Mouse (Mus musculus) urinary bladder, adult 18-20 months (tissue): ENCODE data around the gene Kif6.

Experiments used
- DNase-seq, 2 experiments: peaks; one replicate each; pipeline ENCODE4 v3.0.0; 2022; ENCODE audit warnings: low spot score in 2 of 2, mixed read lengths in 2 of 2

Kif6 gene

DNA sequence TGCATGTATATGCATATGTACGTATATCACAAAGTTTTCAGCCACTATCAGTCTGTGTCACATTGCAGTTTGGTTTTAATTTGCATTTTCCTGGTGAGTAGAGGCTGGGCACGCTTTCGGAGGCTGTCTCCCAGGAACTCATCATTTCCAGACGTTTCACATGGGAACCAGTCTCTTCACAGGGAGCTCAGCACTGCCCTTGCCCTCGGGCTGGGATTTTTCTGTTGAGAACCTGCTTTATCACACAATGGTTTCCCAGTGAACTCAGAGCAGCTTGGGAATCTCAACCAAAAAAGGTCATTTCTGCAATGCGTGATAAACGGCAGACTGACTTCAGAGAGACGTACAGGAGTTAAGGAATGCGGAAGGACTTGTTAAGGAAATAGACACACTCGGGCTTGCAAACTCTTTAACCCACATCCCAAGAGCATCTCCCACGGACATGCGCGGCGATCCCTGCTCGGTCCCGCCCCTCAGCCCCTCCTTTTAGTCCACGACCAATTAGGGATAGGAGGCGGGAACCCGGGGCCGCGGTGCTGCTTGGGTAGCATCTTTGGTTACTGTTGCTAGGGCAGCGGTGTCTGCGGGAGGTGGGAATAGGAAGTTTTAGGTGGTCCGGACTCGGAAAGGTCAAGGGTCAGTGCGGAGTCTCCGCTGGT lies at the start of gene Kif6:
Kif6 (plus strand) TSS at position 560 of the 659 bp plus-strand sequence.
- peak; percentile 66 to 73 for DNase-seq

DNA sequence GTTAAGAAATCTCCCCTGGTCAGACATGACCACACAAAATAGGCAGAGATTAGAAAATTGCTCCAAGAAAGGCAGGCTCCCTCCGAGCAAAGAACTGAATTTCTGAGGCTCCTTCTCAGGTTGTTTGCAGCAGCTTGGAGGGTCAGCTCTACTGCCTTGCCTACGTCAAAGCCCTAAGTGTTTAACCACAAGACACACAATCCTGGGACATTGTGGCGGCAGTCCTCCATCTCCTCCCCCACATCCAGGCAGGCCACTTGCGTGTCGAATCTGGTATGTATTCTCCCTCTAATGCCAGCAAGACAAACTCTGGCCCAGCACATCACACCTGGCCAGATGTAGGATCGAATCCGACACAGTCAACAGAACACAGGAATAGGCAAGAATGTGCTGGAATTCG lies 46.2 kb upstream of the Kif6 start:
- no peak for DNase-seq

DNA sequence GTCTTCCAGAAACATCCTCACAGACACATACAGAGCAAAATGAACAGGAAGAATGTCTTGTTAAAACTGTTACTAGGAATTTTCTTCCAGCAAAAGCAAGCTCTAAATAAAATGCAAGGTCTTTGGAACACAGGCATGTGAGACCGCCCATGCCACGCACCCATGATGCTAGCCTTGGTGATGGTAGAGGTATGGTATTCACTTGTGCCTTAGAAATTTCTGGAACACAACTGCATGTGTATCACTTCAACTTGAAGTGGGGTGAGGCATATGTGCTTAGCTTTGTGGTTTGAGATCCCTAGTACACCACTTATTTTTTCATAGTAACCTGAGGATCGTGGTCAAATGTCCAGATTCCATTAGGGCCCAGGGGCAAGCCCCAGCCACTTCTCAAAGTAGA lies 37.6 kb upstream of the Kif6 start:
- no peak for DNase-seq

DNA sequence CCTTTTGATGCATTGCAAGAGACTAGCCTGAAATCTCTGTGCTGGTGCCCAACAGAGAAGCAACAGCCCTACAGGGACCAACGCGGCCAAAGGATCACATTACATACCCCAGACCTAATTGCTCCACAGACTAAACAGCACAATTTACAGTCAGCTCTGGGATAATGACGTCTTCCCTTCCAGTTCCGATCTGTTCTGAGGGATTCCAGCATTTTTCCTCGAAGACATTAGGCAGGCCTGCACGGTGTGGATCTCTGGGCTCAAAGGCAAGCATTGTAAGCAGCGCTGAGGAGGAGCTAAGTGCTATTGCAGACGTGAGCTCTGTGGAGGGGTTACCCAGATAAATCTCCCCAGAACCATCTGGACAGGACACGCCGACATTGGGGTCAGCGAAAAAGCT lies 32.5 kb upstream of the Kif6 start:
- DNase-seq, result no peak

- DNase-seq, result no peak
These were observed 24.9 kb upstream of the Kif6 start for GRCm38 (mm10) chr17:49590051-49590450.

GRCm38 (mm10) chr17:49605397-49605796 lies 9.5 kb upstream of the Kif6 start:
- DNase-seq, result no peak

DNA sequence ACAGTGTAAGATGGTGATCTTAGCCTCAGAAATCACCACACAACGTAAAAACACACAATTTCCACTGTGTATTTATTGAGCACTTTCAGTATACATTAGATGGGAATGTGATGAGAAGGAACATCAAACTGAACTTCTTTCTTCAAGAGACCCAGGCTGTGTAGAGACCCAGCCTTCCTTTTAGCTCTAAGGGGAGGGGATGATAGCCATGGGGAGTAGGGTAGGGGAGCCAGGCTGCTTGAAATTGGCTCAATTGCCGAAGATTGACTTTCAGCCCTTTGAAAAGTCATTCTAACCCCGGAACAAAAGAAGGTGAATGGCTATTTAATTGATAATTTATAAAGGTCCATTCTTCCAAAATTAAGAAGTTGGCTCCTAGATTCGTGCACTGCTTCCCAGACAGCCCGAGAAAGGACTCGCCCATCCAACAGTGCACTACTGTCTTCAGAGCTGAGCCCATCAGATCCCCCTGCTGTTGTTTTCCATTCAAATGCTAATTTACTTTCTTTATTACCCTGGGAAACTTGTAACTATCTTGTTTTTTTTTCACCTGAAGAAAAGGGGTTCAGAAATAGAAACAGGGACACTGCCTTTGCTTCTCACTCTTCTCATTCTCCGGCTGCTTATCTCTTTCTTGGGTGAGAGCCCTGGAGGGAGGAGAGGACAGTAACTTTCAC lies 7.4 kb upstream of the Kif6 start:
- no peak for DNase-seq

- DNase-seq, result no peak
These were observed 4.6 kb upstream of the Kif6 start for GRCm38 (mm10) chr17:49610296-49610695.

DNA sequence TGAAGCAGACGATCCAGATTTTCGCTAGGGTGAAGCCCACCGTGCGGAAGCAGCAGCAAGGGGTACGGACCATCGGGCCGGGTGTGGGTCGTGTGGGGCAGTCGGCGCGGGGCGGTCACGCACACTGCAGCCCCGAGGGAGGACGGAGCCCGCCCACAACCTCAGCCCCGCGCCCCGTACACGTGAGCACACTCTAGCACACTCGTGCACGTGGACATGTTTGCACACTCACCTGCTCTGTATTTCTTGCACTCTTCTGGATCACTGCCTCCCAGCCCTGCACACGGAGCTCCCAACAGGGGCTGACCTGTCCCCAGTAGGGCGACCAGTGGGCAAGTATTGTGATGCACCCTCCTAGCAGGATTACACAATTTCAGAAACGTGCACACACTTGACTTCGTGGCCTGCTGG lies 310 bp downstream of the Kif6 start:
- no peak for DNase-seq

DNA sequence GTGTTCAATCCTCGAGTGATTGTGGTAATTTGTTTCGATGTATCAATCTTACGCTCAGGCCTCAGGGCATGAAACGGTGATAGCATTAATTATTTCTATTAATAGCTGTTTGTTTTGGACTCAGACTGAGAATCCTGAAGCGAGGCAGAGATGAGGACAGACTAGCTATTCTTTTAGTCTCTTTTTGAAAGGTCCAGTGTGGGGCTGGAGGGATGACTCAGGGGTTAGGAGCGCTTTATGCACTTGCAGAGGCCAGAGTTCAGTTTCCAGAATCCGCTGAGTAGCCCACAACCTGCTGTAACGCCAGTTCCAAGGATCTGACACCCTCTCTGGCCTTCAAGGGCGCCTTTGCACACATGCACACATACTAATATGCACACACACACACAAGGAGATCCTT lies 9.6 kb downstream of the Kif6 start:
- no peak for DNase-seq

DNA sequence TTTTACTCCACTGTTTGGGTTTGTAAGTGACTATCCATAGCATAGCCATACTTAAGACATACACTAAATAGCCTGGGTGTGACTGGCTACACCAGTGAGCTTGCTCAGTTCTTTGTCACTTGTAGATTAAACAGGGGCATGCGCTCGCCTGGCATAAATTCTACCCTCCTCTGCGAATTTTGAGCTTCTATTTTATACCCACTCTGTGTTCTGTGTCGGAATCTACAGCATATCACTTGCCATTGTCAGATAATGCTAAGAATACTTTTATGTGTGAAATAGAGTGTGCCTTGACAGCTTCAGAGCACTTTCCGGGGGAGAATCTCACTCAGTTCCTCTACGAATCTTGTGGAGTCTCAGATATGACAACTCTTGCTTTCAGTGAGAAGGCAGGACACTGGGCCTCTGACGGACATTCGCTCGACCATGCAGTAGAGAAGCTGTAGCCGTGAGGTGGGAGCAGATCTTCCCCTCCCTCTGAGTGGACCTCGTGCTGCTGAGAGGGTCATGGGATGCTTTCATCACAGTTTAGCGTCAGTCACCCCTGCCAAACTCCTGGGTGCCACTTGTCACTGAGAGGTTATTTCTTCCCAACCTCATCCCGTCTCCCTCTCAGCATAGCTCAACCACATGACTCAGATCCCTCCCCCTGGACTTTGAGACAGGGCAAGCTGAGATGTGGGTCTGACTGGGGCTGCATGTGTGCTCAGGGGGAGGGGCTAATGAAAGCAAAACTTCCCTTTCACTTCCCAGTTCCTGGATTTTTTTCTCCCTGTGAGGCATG lies 12.3 kb downstream of the Kif6 start:
- DNase-seq, result no peak

DNA sequence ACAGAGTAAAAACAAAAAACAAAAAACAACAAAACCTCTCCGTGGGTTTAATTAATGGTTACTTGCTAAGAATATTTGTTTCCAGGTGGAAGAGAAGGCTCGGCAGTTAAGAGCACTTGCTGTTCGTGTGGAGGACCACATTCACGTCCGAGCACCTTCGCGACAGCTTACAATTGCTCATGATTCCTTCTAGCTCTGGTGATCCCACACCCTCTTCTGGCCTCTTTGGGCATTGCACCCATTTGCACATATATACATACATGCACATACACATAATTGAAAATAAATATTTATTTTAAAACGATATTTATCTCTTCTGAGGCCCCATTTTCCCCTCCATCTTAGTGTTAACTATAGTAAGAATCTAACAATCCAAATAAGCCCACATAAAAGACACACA lies 13.9 kb downstream of the Kif6 start:
- DNase-seq, result no peak

DNA sequence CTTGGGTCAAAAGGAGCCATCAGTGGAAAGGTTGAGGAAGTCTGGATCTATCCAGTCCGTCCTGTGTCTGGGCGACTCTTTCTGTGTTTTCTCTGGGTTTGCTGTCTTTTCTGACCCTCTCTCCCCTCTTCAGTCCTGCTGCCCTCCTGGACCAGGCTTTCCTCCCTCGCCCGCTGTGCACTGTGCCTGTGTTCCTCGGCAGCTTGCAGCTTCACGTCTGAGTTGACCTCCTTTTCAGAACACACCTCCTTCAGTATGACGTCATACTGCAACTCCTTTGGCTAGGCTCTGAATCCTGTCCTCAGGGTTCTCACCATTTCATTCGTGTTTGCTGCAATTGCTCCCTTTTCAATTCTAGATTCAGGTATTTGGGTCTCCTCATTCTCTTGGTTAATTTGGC lies 18.1 kb downstream of the Kif6 start:
- no peak for DNase-seq

GRCm38 (mm10) chr17:49641903-49642302 lies 27.0 kb downstream of the Kif6 start:
- no peak for DNase-seq

DNA sequence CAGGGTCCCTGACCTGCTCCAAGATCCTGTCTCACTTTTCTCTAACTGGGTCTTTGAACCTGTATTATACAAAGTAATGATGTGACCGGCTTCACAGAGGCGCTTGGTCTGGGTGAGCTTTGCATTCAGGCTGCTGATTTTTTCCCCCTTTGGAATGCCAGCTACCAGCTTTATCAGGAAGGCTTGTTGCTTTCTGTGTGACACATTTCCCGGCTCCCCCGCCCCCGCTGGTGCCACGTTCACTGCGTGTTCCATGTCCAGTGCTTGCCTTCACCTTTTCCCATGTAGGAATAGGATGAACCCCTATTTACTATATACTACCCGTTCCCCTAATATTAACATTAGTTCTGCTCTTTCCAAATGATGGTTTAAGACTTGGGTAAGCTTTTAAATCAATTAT lies 27.4 kb downstream of the Kif6 start:
- DNase-seq, result no peak

DNA sequence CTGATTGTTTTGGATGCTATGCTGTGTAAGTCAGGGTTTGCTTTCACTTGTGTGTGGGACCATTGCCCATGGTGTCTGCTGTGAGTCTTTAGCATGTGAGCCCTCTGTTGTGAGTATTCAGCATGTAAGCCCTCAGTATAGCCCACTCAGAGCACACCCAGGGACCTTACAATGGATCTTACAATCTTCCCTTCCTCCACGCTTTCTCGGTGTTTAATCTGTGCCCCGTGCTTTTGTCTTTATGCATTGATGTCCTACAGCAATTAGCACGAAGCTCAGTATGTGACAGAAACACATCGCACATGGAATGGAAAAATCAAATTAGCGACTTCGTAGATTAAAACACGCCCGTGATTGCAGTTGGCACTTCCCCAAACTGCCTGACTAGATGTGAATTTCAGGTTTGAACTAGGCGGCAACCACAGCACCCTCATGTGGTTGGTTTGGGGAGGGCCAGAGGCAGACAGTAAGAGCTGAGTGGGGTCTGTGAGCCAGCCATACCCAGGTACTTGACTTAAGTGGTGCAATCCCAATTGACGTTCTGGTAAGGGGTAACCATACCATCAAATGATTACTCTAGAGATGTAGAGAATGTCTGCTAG lies 28.1 kb downstream of the Kif6 start:
- DNase-seq, result no peak

- no peak for DNase-seq
These were observed 31.3 kb downstream of the Kif6 start for GRCm38 (mm10) chr17:49646267-49646666.

DNA sequence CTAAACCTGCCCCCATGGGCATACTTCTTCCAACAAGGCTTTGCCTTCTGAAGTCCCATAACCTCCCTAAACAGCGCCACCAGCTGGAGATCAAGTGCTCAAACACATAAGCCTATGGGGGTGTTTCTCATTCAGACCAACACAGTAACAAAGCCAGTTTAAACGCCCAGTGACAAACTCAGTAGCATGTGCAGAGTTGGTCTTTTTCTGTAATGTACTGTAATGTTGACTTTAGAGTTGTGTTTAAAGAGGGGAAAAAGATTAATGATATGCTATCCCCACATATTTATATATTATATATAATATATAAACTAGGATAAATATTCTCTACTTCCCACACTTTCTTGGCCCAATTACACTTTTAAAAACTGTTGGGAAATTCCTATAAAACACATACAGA lies 34.0 kb downstream of the Kif6 start:
- DNase-seq, result no peak

- DNase-seq, result no peak
These were observed 34.5 kb downstream of the Kif6 start for GRCm38 (mm10) chr17:49649394-49649793.

DNA sequence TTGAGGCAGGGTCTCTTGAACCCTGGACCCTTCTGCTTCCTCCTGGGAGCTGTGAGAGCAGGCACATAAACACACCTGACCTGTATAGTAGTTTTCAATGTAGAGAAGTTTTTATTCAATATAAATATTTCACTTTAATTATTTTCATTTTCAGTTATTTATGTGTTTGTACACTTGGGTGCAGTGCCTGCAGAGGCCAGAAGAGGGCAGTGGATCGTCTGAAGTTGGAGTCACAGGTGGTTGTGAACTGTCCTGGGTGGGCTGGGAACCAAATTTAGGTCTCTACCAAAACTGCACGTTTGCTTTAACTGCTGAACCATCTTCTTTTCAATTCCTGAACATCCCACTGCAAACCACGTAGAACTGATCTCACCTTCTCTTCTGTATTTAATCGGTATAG lies 35.4 kb downstream of the Kif6 start:
- DNase-seq, result no peak

DNA sequence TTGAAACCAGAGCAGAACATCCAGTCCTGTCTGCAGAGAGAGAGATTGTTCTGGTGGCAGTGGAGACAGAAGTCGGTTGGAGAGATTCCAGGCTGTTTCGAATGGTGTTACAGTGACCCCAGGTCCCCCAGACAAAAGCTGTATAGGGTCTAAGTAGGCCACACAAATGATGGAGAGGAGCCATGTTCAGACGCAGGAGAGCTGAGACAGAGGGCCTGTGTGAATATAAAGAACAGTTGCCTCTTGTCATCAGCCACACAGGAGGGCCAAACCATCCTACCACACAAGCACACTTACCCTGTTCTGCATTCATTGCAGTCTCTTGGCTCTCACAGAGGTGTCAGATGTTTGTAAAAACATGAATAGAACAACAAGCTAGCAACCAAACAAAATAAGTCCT lies 37.4 kb downstream of the Kif6 start:
- no peak for DNase-seq

DNA sequence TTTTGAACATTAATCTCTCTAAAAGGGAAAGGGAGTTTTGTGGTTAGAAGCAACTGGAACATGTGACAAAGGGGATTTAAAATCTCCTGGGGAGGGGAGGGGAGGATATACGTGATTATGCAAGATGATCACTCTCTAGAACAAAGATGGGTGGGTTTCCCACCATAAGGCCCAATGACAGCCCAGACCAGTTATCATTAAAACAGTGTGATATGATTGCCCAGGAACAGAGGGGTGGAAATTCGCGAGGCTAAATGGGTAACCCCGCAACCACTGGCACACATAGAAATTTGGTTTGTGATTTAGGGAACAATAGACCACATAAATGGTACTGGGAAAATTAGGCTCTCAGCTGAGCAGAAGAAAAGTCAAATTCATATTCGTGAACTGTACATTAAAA lies 37.9 kb downstream of the Kif6 start:
- DNase-seq, result no peak

DNA sequence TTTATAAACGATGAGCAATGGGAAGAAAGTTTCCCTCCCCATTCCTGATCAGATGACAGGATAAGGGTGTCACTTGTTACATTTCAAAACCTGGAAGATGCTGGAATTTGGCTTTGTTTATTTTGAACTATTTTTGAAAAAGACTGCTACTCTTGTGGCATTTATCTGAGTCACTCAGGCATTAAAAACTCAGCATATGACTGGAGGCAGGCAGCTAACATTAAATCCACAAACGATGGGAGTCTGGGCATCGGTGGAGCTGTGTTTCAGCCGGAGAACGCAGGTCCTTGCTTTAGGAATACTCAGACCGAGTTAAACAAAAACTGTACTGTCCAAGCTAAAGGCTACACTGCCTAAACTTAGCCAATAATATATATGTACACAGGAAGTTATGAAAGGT lies 46.7 kb downstream of the Kif6 start:
- DNase-seq, result no peak
